Mouse (Mus musculus): Measurements from ENCODE around the gene Tmprss6. TPM values are rescaled to one million over a fixed set of nuclear protein-coding genes. Genes with fewer than 3 reads are reported as not detected.

The Tmprss6 gene
- total and polyA plus RNA-seq, 3 experiments = not detected

GRCm38 (mm10) chr15:78403301-78403741, 65.1 kb downstream of the Tmprss6 start:
- H3K4me1 ChIP-seq (ENCODE audit: control insufficient read depth, insufficient read depth, low read length) = peaks cover 28% of the 10 kb centered on the region
- H3K27ac ChIP-seq = peak overlapping the region; percentile 55; the same call in 1 of the 2 replicates
- 34% methylated on average over 3 of the region's 3 CpGs for WGBS
- no peaks in the 10 kb centered on the region for H3K27me3 ChIP-seq (ENCODE audit: control insufficient read depth, insufficient read depth, low read length)
- DNase-seq = no peak
- no peaks in the 10 kb centered on the region; the same call in 1 of the 2 replicates for H3K36me3 ChIP-seq (ENCODE audit: control insufficient read depth, insufficient read depth, low read length)
- TF ChIP-seq POLR2A (IDR thresholded peaks at IDR 0.05; ENCODE audit: insufficient read depth, low read depth, low read length) = no peak
- H3K4me3 ChIP-seq = no peak overlapping the region
- H3K79me2 ChIP-seq (replicated peaks; ENCODE audit: control insufficient read depth, insufficient read depth, low read length) = no peaks in the 10 kb centered on the region
- no peak overlapping the region; the same call in 1 of the 2 replicates for H3K9ac ChIP-seq (ENCODE audit: low read depth, low read length)
- intact Hi-C loops (cut with DNase I) = no loop called here

- intact Hi-C loops (cut with DNase I) = no loop called here
- peak; percentile 43 to 51 for DNase-seq
- Histone ChIP-seq H3K27ac (peak overlapping the region; percentile 48), H3K4me1 (ENCODE audit: control insufficient read depth, insufficient read depth, low read length) (peaks cover 28% of the 10 kb centered on the region), H3K36me3 (ENCODE audit: control insufficient read depth, insufficient read depth, low read length) (no peaks in the 10 kb centered on the region; the same call in 1 of the 2 replicates), H3K79me2 (replicated peaks; ENCODE audit: control insufficient read depth, insufficient read depth, low read length) (no peaks in the 10 kb centered on the region), H3K27me3 (ENCODE audit: control insufficient read depth, insufficient read depth, low read length) (no peaks in the 10 kb centered on the region), H3K9ac (ENCODE audit: low read depth, low read length) (no peak overlapping the region), H3K4me3 (no peak overlapping the region)
- 40% methylated on average over 7 of the region's 7 CpGs for whole genome bisulfite sequencing
- no peak for TF ChIP-seq EP300 (IDR thresholded peaks at IDR 0.05; ENCODE audit: insufficient read depth, low read depth, low read length)
- TF ChIP-seq CTCF (IDR thresholded peaks at IDR 0.05) = no peak
- TF ChIP-seq POLR2A (IDR thresholded peaks at IDR 0.05; ENCODE audit: insufficient read depth, low read depth, low read length) = no peak
These were observed 66.0 kb downstream of the Tmprss6 start for GRCm38 (mm10) chr15:78402423-78402822.

- TF ChIP-seq EP300 (IDR thresholded peaks at IDR 0.05; ENCODE audit: insufficient read depth, low read depth, low read length) (0 out of 2 replicates have a peak, but pooled peaks have one; percentile 39), POLR2A (IDR thresholded peaks at IDR 0.05; ENCODE audit: insufficient read depth, low read depth, low read length) (no peak)
- intact Hi-C loops (cut with DNase I) = no loop called here
- Histone ChIP-seq H3K27ac (peak overlapping the region; percentile 48), H3K79me2 (replicated peaks; ENCODE audit: control insufficient read depth, insufficient read depth, low read length) (no peaks in the 10 kb centered on the region), H3K9ac (ENCODE audit: low read depth, low read length) (no peak overlapping the region), H3K36me3 (ENCODE audit: control insufficient read depth, insufficient read depth, low read length) (no peaks in the 10 kb centered on the region; the same call in 1 of the 2 replicates), H3K4me1 (ENCODE audit: control insufficient read depth, insufficient read depth, low read length) (peaks cover 25% of the 10 kb centered on the region), H3K4me3 (no peak overlapping the region), H3K27me3 (ENCODE audit: control insufficient read depth, insufficient read depth, low read length) (no peaks in the 10 kb centered on the region)
- 17% methylated on average over 4 of the region's 4 CpGs for WGBS
- DNase-seq = peak; percentile 76 to 83
These were observed 66.5 kb downstream of the Tmprss6 start for GRCm38 (mm10) chr15:78401921-78402320.

GRCm38 (mm10) chr15:78401345-78401744, 67.1 kb downstream of the Tmprss6 start:
- no peak for DNase-seq
- WGBS = 32% methylated on average over 6 of the region's 6 CpGs
- peak overlapping the region; percentile 48; the same call in 1 of the 2 replicates for H3K27ac ChIP-seq
- no peak for TF ChIP-seq POLR2A (IDR thresholded peaks at IDR 0.05; ENCODE audit: insufficient read depth, low read depth, low read length)
- no peak for TF ChIP-seq EP300 (IDR thresholded peaks at IDR 0.05; ENCODE audit: insufficient read depth, low read depth, low read length)
- no peak for TF ChIP-seq CTCF (IDR thresholded peaks at IDR 0.05)
- H3K27me3 ChIP-seq (ENCODE audit: control insufficient read depth, insufficient read depth, low read length) = no peaks in the 10 kb centered on the region
- H3K4me1 ChIP-seq (ENCODE audit: control insufficient read depth, insufficient read depth, low read length) = peaks cover 25% of the 10 kb centered on the region
- no peaks in the 10 kb centered on the region for H3K79me2 ChIP-seq (replicated peaks; ENCODE audit: control insufficient read depth, insufficient read depth, low read length)
- intact Hi-C loops (cut with DNase I) = no loop called here
- H3K9ac ChIP-seq (ENCODE audit: low read depth, low read length) = no peak overlapping the region
- no peaks in the 10 kb centered on the region; the same call in 1 of the 2 replicates for H3K36me3 ChIP-seq (ENCODE audit: control insufficient read depth, insufficient read depth, low read length)
- H3K4me3 ChIP-seq = no peak overlapping the region

- DNase-seq = no peak
- intact Hi-C loops (cut with DNase I) = no loop called here
- H3K36me3 ChIP-seq (ENCODE audit: control insufficient read depth, insufficient read depth, low read length) = no peaks in the 10 kb centered on the region
- WGBS = 83% methylated on average over 8 of the region's 8 CpGs
- H3K9ac ChIP-seq (ENCODE audit: low read depth, low read length) = no peak within 1 kb of the TSS
- TF ChIP-seq EP300 (IDR thresholded peaks at IDR 0.05; ENCODE audit: insufficient read depth, low read depth, low read length) = no peak
- no peak for TF ChIP-seq CTCF (IDR thresholded peaks at IDR 0.05)
- TF ChIP-seq POLR2A (IDR thresholded peaks at IDR 0.05; ENCODE audit: insufficient read depth, low read depth, low read length) = no peak
- H3K4me3 ChIP-seq = no peak within 1 kb of the TSS
- H3K27ac ChIP-seq = no peak within 1 kb of the TSS
- no peaks in the 10 kb centered on the region for H3K27me3 ChIP-seq (ENCODE audit: control insufficient read depth, insufficient read depth, low read length)
- H3K4me1 ChIP-seq (ENCODE audit: control insufficient read depth, insufficient read depth, low read length) = no peaks in the 10 kb centered on the region
- H3K79me2 ChIP-seq (replicated peaks; ENCODE audit: control insufficient read depth, insufficient read depth, low read length) = no peaks in the 10 kb centered on the region
These were observed 72.9 kb downstream of the Tmprss6 start, which contains the start of gene Tex33 for GRCm38 (mm10) chr15:78395478-78395962. Gene Tex33 (minus strand): TSS chr15:78395912.

- no peak for TF ChIP-seq CTCF (IDR thresholded peaks at IDR 0.05)
- intact Hi-C loops (cut with DNase I) = no loop called here
- H3K9ac ChIP-seq (ENCODE audit: low read depth, low read length) = no peak overlapping the region
- 59% methylated on average over 3 of the region's 3 CpGs for WGBS
- DNase-seq = no peak
- H3K27me3 ChIP-seq (ENCODE audit: control insufficient read depth, insufficient read depth, low read length) = no peaks in the 10 kb centered on the region
- H3K79me2 ChIP-seq (replicated peaks; ENCODE audit: control insufficient read depth, insufficient read depth, low read length) = no peaks in the 10 kb centered on the region
- no peaks in the 10 kb centered on the region for H3K4me1 ChIP-seq (ENCODE audit: control insufficient read depth, insufficient read depth, low read length)
- no peaks in the 10 kb centered on the region for H3K36me3 ChIP-seq (ENCODE audit: control insufficient read depth, insufficient read depth, low read length)
- H3K27ac ChIP-seq = no peak overlapping the region
- H3K4me3 ChIP-seq = no peak overlapping the region
These were observed 77.6 kb downstream of the Tmprss6 start for GRCm38 (mm10) chr15:78390855-78391254.

Other genes with a start within 250 kb of the Tmprss6 start
- 1 to 10 TPM; 1.6 to 1.8 TPM for gene Ncf4, start 223.8 kb downstream of the Tmprss6 start, total RNA-seq (2021)
- gene Ncf4, start 223.8 kb downstream of the Tmprss6 start, polyA plus RNA-seq (2012; rRNA removed) = 4.5 and 4.9 TPM in 2 replicates
- under 1 TPM; 0.75 to 0.84 TPM for gene Csf2rb2, start 162.9 kb downstream of the Tmprss6 start, total RNA-seq (2021)
- 1.2 and 1.6 TPM in 2 replicates for gene Csf2rb2, start 162.9 kb downstream of the Tmprss6 start, polyA plus RNA-seq (2012; rRNA removed)
- gene Csf2rb, start 142.9 kb downstream of the Tmprss6 start, total RNA-seq (2021) = 1 to 10 TPM; 1.6 to 2.2 TPM
- gene Csf2rb, start 142.9 kb downstream of the Tmprss6 start, polyA plus RNA-seq (2012; rRNA removed) = 2.1 and 2.8 TPM in 2 replicates
- not detected for gene Tex33, start 72.7 kb downstream of the Tmprss6 start, total RNA-seq (2021)
- 0.43 and 0.67 TPM in 2 replicates for gene Tex33, start 72.7 kb downstream of the Tmprss6 start, polyA plus RNA-seq (2012; rRNA removed)
- 10 to 100 TPM; 19.1 to 23.2 TPM for gene Tst, start 62.7 kb downstream of the Tmprss6 start, total RNA-seq (2021)
- gene Tst, start 62.7 kb downstream of the Tmprss6 start, polyA plus RNA-seq (2012; rRNA removed) = 30.3 and 41.7 TPM in 2 replicates
- gene Mpst, start 62.2 kb downstream of the Tmprss6 start, total RNA-seq (2021) = 10 to 100 TPM; 37.5 to 45.9 TPM
- 64.5 and 79.5 TPM in 2 replicates for gene Mpst, start 62.2 kb downstream of the Tmprss6 start, polyA plus RNA-seq (2012; rRNA removed)
- 10 to 100 TPM; 18.4 to 24.5 TPM for gene Kctd17, start 40.1 kb downstream of the Tmprss6 start, total RNA-seq (2021)
- gene Kctd17, start 40.1 kb downstream of the Tmprss6 start, polyA plus RNA-seq (2012; rRNA removed) = 52.5 and 66.1 TPM in 2 replicates
- under 1 TPM; 0.31 to 0.55 TPM for gene Il2rb, start 26.6 kb upstream of the Tmprss6 start, total RNA-seq (2021)
- 1.4 and 2.3 TPM in 2 replicates for gene Il2rb, start 26.6 kb upstream of the Tmprss6 start, polyA plus RNA-seq (2012; rRNA removed)
- 10 to 100 TPM; 14.1 to 17.0 TPM for gene C1qtnf6, start 62.8 kb upstream of the Tmprss6 start, total RNA-seq (2021)
- gene C1qtnf6, start 62.8 kb upstream of the Tmprss6 start, polyA plus RNA-seq (2012; rRNA removed) = 20.8 and 40.5 TPM in 2 replicates
- gene Sstr3, start 76.1 kb upstream of the Tmprss6 start, total RNA-seq (2021) = not detected
- gene Sstr3, start 76.1 kb upstream of the Tmprss6 start, polyA plus RNA-seq (2012; rRNA removed) = not detected in 2 replicates
- gene Rac2, start 104.1 kb upstream of the Tmprss6 start, total RNA-seq (2021) = 1 to 10 TPM; 4.5 to 8.7 TPM
- 7.7 and 44.7 TPM in 2 replicates for gene Rac2, start 104.1 kb upstream of the Tmprss6 start, polyA plus RNA-seq (2012; rRNA removed)
- gene Cyth4, start 128.4 kb upstream of the Tmprss6 start, total RNA-seq (2021) = 1 to 10 TPM; 6.1 to 6.7 TPM
- 9.3 and 12.8 TPM in 2 replicates for gene Cyth4, start 128.4 kb upstream of the Tmprss6 start, polyA plus RNA-seq (2012; rRNA removed)

All from heart, adult 2 months (tissue).